Mouse (Mus musculus) forebrain, embryonic 16.5 days (tissue): ENCODE results near the gene Hist1h3e. TPM values are rescaled to one million over a fixed set of nuclear protein-coding genes. Genes with fewer than 3 reads are reported as not detected.
A peak's percentile ranks its signal among the peaks of the same experiment; 100 is the strongest.
"Not testable (repeated sequence)": the region's sequence is repeated elsewhere in the genome, so short reads cannot be mapped to it uniquely, and the experiment has no call there.

Experiments used
- ATAC-seq: fragments of 200-750 bp; cut with Nextera tagmentation; 2 replicates; pipeline ENCODE4 v1.8.0; 2017; ENCODE audit warnings: mild to moderate bottlenecking, moderate library complexity
- H3K27ac ChIP-seq: fragments of 300-500 bp; sonication (generic); 2 replicates; pipeline ENCODE4 v1.5.1; 2014; ENCODE audit warnings: low read length, control low read depth
- H3K27me3 ChIP-seq: fragments of 300-500 bp; sonication (generic); replicated peaks from 2 replicates; pipeline ENCODE4 v1.6.1; 2014; ENCODE audit warnings: low read length; ENCODE audit not compliant: control insufficient read depth, insufficient read depth
- H3K36me3 ChIP-seq: fragments of 300-500 bp; sonication (generic); 2 replicates; pipeline ENCODE4 v1.6.1; 2014; ENCODE audit not compliant: control insufficient read depth, insufficient read depth
- H3K4me1 ChIP-seq: fragments of 300-500 bp; sonication (generic); replicated peaks from 2 replicates; pipeline ENCODE4 v1.6.1; 2014; ENCODE audit warnings: low read length; ENCODE audit not compliant: control insufficient read depth, insufficient read depth
- H3K4me2 ChIP-seq: fragments of 300-500 bp; sonication (generic); 2 replicates; pipeline ENCODE4 v1.6.1; 2014; ENCODE audit warnings: mild to moderate bottlenecking, low read length, control low read depth
- H3K4me3 ChIP-seq: fragments of 300-500 bp; sonication (generic); replicated peaks from 2 replicates; pipeline ENCODE4 v1.5.1; 2014; ENCODE audit warnings: mild to moderate bottlenecking, low read length, control low read depth
- H3K9ac ChIP-seq: fragments of 300-500 bp; sonication (generic); replicated peaks from 2 replicates; pipeline ENCODE4 v1.6.1; 2014; ENCODE audit warnings: low read depth, low read length, control low read depth
- H3K9me3 ChIP-seq: fragments of 300-500 bp; sonication (generic); 2 replicates; pipeline ENCODE4 v1.6.1; 2016; ENCODE audit warnings: low read length; ENCODE audit not compliant: control insufficient read depth
- WGBS: fragments of 180-500 bp; shearing (Covaris S2); extraction: QIAGEN DNeasy Blood & Tissue Kit; methylation state at CpG from one replicate; pipeline ENCODE4 v1.1.7; 2014; 5-methylcytosine and 5-hydroxymethylcytosine counted together
- polyA plus RNA-seq: library from polyadenylated mRNA; unstranded; fragments of >200 nt; fragmentation: Nextera tagmentation; extraction: Ambion mirVana; gene quantifications from 2 replicates; pipeline ENCODE4 v1.2.1, GENCODE M21; 2015

Hist1h3e gene
- polyA plus RNA-seq, 1 experiment from 2014 or later, result 2.0 TPM

DNA sequence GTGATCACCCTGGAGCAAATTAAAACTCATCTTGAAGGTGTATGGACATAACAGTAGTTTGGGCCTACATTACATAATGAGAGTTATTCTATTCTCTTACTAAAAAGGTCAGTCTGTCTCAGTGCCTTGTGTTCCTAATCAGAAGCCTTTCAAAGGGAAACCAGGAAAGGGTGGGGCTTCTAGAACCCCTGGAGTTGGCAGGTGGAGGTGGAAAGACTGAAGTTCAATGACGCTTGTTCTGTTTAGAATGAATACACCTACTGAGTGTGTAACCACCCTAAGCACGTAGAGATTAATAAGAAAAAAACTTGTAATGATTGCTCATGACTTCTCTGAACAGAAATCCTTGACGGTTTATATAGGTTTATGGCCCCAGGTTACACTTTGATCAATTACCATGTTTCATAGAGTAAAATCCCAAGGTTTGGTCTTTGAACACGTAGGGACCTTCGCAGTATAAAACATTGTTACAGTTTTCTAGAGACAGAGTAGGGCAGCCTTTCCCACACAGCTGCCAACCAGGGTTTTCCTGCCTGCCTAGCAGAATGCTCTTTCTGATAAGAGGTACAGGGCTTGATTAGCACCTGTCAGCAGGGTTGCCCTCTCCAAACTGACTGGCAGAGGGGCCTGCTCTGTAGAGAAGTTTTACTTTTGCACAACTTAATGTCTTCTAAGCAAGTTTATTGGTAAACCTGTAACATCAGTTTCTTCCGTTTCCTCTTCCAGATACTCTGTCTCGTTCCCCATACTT lies 33.6 kb upstream of the Hist1h3e start:
- no peak for ATAC-seq
- Histone ChIP-seq H3K4me3 (no peak overlapping the region), H3K9ac (no peak overlapping the region), H3K27ac (no peak overlapping the region), H3K4me2 (no peak overlapping the region), H3K36me3 (no peaks in the 10 kb centered on the region), H3K9me3 (no peaks in the 10 kb centered on the region), H3K27me3 (no peaks in the 10 kb centered on the region), H3K4me1 (no peaks in the 10 kb centered on the region)
- WGBS, result 89% methylated on average over 7 of the region's 7 CpGs

DNA sequence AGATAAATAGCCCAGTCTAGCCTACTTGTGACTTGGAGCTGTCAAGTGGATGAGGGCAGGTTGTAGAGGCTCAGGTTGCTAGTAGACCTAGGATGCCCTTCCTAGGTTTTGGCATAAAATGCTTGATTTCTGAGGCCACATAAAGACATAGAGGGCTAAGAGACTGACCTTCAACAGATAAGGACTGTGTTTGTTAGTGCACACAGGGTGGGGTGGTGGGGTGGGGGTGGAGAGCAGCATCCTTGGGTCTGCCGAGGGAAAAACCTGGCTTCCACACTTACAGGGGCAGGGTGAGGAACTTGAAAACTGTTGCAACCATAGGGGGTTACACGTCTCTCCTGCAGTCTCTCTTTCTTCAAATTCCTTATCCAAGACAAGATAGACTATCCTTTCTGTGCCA lies 33.0 kb upstream of the Hist1h3e start:
- Histone ChIP-seq H3K4me3 (no peak overlapping the region), H3K9me3 (no peaks in the 10 kb centered on the region), H3K9ac (no peak overlapping the region), H3K27ac (no peak overlapping the region), H3K4me1 (no peaks in the 10 kb centered on the region), H3K27me3 (no peaks in the 10 kb centered on the region), H3K4me2 (no peak overlapping the region), H3K36me3 (no peaks in the 10 kb centered on the region)
- WGBS, result 85% methylated on average over 2 of the region's 2 CpGs
- ATAC-seq, result no peak

DNA sequence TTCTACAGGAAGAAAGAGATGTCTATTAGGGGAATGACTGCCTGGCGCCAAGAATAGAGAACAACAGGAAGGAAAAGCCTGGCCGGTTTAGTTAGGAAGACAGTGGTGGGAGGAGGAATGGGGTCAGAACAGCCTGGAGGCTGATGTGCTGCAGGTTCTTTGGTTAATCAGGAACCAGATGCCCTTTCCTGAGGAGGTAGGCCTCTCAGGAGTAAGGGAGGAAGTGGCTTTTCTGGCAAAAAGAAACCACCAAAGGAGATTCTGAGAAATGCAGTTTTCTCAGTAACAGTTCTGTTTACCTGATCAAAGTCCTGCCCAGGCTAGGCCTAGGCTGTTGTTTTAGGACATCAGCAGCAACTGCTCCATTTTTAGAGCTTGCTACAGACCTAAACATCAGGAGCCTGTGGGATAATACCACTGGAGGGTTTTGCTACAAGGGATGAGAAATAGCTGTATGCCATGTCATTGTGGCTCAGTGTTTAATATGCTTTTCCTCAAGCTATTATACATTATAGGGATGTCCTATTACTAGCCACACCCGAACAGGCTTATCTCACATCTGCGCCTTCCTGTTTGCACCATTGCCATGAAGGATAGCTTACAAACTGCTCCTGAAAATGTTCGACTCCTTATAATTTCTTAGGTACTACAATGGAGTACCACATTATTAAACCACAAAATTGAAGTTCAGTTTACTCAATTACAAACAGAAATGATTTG lies 31.0 kb upstream of the Hist1h3e start:
- Histone ChIP-seq H3K27me3 (no peaks in the 10 kb centered on the region), H3K9ac (no peak overlapping the region), H3K36me3 (no peaks in the 10 kb centered on the region), H3K9me3 (no peaks in the 10 kb centered on the region), H3K4me2 (no peak overlapping the region), H3K27ac (no peak overlapping the region), H3K4me3 (no peak overlapping the region), H3K4me1 (no peaks in the 10 kb centered on the region)
- no peak for ATAC-seq
- WGBS, result 92% methylated on average over 5 of the region's 5 CpGs

GRCm38 (mm10) chr13:23592614-23593013 lies 30.4 kb upstream of the Hist1h3e start:
- ATAC-seq, result no peak
- Histone ChIP-seq H3K4me1 (no peaks in the 10 kb centered on the region), H3K36me3 (no peaks in the 10 kb centered on the region), H3K4me2 (no peak overlapping the region), H3K4me3 (no peak overlapping the region), H3K27me3 (no peaks in the 10 kb centered on the region), H3K27ac (no peak overlapping the region), H3K9me3 (no peaks in the 10 kb centered on the region), H3K9ac (no peak overlapping the region)
- 92% methylated on average over 7 of the region's 7 CpGs for WGBS

DNA sequence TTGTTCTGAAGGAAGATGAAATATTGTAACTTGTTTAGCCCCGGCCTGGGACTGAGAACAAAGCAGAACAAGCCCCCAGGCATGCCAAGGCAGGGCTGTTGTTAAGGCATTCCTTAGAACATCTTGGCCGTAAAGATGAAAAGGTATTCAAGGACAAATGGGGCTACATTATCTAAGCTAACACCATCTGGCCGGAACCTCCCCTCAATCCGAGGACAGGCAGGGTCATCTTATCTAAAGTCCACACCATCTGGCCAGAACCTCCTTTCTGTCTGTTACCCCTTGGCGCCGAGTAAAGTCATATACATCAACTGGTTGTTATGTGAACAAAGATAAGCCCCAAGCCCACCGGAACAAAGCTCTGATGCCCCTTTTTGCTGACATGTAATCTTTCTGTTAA lies 29.7 kb upstream of the Hist1h3e start:
- 95% methylated on average over 7 of the region's 7 CpGs for WGBS
- H3K9ac ChIP-seq, H3K4me1 ChIP-seq, H3K4me2 ChIP-seq, H3K9me3 ChIP-seq, H3K27me3 ChIP-seq, H3K4me3 ChIP-seq, H3K36me3 ChIP-seq, ATAC-seq, H3K27ac ChIP-seq: not testable (repeated sequence)

DNA sequence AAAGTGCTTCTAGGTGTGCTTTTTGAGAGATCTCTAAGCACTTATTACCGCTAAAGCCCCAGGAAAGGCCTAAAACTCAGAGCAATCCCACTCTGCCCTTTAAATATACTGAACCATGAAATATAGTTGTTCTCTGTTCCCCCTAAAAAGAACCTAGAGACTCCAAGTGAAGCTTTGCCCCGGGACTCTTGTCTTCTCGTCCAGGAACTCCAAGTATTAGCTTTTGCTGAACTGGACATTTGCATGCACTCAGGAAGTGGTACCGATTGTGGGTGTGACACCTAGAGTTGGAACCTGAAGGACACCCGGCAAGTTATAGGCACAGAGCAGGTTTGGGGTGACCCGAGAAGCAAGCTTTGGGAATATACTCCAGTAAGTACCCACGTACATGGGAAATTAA lies 29.0 kb upstream of the Hist1h3e start:
- WGBS, result 94% methylated on average over 7 of the region's 7 CpGs
- H3K27ac ChIP-seq, result no peak overlapping the region
- no peak for ATAC-seq
- H3K27me3 ChIP-seq, result no peaks in the 10 kb centered on the region
- no peaks in the 10 kb centered on the region for H3K36me3 ChIP-seq
- H3K4me2 ChIP-seq, result no peak overlapping the region
- H3K9ac ChIP-seq, result no peak overlapping the region
- no peak overlapping the region for H3K4me3 ChIP-seq
- H3K4me1 ChIP-seq, result peaks cover 7% of the 10 kb centered on the region
- H3K9me3 ChIP-seq, result no peaks in the 10 kb centered on the region

- Histone ChIP-seq H3K9me3 (no peaks in the 10 kb centered on the region), H3K27me3 (no peaks in the 10 kb centered on the region), H3K4me2 (peak overlapping the region; percentile 77), H3K9ac (peak overlapping the region; percentile 52), H3K36me3 (no peaks in the 10 kb centered on the region), H3K4me3 (peak overlapping the region; percentile 39), H3K4me1 (peaks cover 32% of the 10 kb centered on the region), H3K27ac (peak overlapping the region; percentile 93)
- no peak for ATAC-seq
- 3% methylated on average over 1 of the region's 1 CpGs for WGBS
Measured at GRCm38 (mm10) chr13:23586940-23587225, 24.7 kb upstream of the Hist1h3e start.

DNA sequence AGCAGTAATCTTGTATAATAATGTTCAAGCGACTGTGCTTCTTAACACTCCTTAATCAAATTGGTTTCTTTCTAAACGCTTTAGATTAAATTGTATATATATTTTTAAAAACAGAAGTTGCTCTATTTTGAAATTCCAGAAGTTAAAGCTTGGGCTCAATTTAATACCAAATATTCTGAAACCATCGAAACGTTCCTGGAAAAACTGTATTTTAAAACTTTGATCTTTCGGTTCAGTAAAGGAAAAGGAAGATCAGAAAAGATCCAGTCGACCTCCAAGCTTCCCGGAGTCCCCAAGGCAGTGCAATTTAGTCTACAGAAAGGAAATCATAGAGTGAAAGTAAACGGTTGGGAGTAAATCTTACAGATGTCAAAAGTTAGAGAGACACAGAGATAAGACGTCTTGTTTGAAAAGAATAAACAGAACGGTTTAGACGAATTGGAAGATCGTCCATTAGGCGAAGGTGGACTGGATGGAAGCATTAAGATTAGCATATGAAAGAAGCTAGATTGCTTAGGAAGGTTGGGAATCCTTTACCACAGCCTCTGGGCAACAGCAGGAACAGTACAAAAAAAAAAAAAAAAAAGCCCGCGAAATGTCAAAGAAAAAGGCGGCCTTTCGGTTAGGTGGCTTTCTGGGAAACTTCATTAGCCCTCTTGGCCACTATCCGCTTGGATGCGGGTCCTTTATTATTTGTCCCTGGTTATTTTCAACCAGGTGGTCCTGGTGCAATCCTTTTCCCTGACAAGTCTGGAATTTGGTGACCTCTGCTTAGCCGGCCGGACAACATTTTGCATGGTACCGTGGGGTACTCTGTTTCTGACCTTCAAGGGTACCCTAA lies 24.1 kb upstream of the Hist1h3e start:
- H3K4me2 ChIP-seq, result peak overlapping the region; percentile 77
- H3K27me3 ChIP-seq, result no peaks in the 10 kb centered on the region
- no peak for ATAC-seq
- H3K36me3 ChIP-seq, result no peaks in the 10 kb centered on the region
- H3K4me3 ChIP-seq, result peak overlapping the region; percentile 39
- H3K27ac ChIP-seq, result peak overlapping the region; percentile 93
- H3K4me1 ChIP-seq, result peaks cover 33% of the 10 kb centered on the region
- H3K9ac ChIP-seq, result peak overlapping the region; percentile 52
- no peaks in the 10 kb centered on the region for H3K9me3 ChIP-seq
- under 1% methylated on average over 22 of the region's 22 CpGs for WGBS

DNA sequence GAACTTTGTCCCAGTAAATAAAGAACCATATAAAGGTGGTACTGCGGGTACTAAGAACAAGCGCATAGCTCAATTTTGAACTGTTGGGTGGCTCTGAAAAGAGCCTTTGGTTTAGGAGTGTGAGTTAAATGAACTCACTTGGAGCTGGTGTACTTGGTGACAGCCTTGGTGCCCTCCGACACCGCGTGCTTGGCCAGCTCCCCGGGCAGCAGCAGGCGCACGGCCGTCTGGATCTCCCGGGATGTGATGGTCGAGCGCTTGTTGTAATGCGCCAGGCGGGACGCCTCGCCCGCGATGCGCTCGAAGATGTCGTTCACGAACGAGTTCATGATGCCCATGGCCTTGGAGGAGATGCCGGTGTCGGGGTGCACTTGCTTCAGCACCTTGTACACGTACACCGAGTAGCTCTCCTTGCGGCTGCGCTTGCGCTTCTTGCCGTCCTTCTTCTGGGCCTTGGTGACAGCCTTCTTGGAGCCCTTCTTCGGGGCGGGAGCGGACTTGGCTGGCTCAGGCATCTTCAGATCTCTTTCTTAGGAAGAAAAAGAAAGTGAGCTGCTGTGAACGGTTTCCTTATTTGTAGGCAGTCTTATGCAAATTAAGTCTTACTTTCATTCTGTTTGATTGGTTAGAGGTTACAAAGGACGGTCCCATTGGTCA lies 23.4 kb upstream of the Hist1h3e start:
- Histone ChIP-seq H3K27ac (peak overlapping the region; percentile 98), H3K4me2 (peak overlapping the region; percentile 60), H3K4me3 (peak overlapping the region; percentile 49), H3K4me1 (peaks cover 33% of the 10 kb centered on the region), H3K9ac (peak overlapping the region; percentile 67)
- not testable (repeated sequence) for H3K27me3 ChIP-seq, H3K36me3 ChIP-seq, H3K9me3 ChIP-seq
- peak; percentile 87 for ATAC-seq
- under 1% methylated on average over 30 of the region's 36 CpGs for WGBS
